Comparison of ENCODE assay signal across 14 mouse cellular contexts in the genomic region with DNA sequence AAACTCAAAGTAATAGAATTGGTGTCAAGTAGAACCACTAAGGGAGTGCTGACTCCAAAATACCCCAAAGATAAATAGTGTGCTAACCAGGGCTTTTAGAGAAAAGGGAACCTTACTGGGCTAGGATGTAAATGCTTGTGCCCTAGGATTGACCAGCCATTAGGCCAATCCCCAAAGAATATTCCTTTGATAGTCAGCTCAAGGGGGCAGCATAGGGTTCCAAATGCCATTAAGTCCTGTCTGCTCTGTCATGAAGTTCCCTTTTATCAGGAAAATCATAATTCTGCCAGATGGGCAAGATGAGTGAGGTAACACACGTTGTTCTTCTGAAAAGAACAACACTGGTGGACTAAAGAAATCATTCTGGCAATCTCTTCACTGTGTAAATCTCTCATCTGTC.
A peak's percentile ranks its signal among the peaks of the same experiment; 100 is the strongest.
DNase-seq lines count a peak whose midpoint lies in the region; ATAC-seq lines count a peak whose summit lies in the region.
"Had no signal": no experiment of that assay in that cellular context is flagged by ENCODE, and none has a peak within 500 bp of the region (broad histone marks: within the 10 kb centered on the region; RNA-seq: fewer than 3 reads in every experiment).

No protein-coding gene starts in this region.

- WGBS in forebrain, embryonic 15.5 days = 40% methylated on average over 1 of the region's 1 CpGs

- H3K27me3 ChIP-seq in forebrain, embryonic 15.5 days = no peaks in the 10 kb centered on the region

- no peak overlapping the region for H3K27ac ChIP-seq in forebrain, embryonic 15.5 days (replicated peaks)
- H3K27ac ChIP-seq: kidney, embryonic 15.5 days had no signal

- intact Hi-C loops in left cerebral cortex, postnatal 25 days (cut with DNase I) = no loop called here

- no peaks in the 10 kb centered on the region for H3K36me3 ChIP-seq in forebrain, embryonic 15.5 days
- H3K36me3 ChIP-seq: kidney, embryonic 15.5 days had no signal

- no peak overlapping the region for H3K9ac ChIP-seq in forebrain, embryonic 15.5 days (replicated peaks)
- H3K9ac ChIP-seq: kidney, embryonic 15.5 days had no signal

- no peaks in the 10 kb centered on the region for H3K4me1 ChIP-seq in forebrain, embryonic 15.5 days
- H3K4me1 ChIP-seq: kidney, embryonic 15.5 days had no signal

- ATAC-seq in cerebellum, adult (ENCODE audit: insufficient number of reproducible peaks, low FRiP score, low TSS enrichment) = 0 out of 2 replicates have a peak, but pooled peaks have one; percentile 68
- no peak for ATAC-seq in forebrain, embryonic 15.5 days (replicated peaks)
- ATAC-seq: activated CD4-positive, CD25-positive, alpha-beta regulatory T cell, adult 4 months had no signal

- no peak for DNase-seq in cerebellum, postnatal 4 days (ENCODE audit: low spot score in 2 of 2)
- peak; percentile 8 for DNase-seq in lung, postnatal 14 days
- DNase-seq in lung, adult 18-20 months = no peak
- peak; percentile 28 to 43 for DNase-seq in cerebellum, postnatal 14 days
- no peak for DNase-seq in natural killer cell, adult 2 months (ENCODE audit: low spot score in 2 of 2)
- DNase-seq in left cerebral cortex, postnatal 25 days (ENCODE audit: low spot score in 2 of 2) = no peak
- DNase-seq: heart, adult 18-20 months; lung, adult 2 months; midbrain, embryonic 14.5 days had no signal

- no peak overlapping the region for H3K4me2 ChIP-seq in forebrain, embryonic 15.5 days (replicated peaks)
- H3K4me2 ChIP-seq: kidney, embryonic 15.5 days had no signal

- H3K9me3 ChIP-seq in forebrain, embryonic 15.5 days = no peaks in the 10 kb centered on the region
- H3K9me3 ChIP-seq: kidney, embryonic 15.5 days had no signal

- no peak overlapping the region for H3K4me3 ChIP-seq in forebrain, embryonic 15.5 days
- H3K4me3 ChIP-seq: kidney, embryonic 15.5 days; myocyte had no signal

Comparison
In these comparisons a context has a peak if more than half of its experiments do, and no peak if none do; other contexts are left out.
1. DNase-seq: peak in lung, postnatal 14 days (single experiment) and cerebellum, postnatal 14 days (2 of 2); none in cerebellum, postnatal 4 days (0 of 2), lung, adult 18-20 months (0 of 2), natural killer cell, adult 2 months (0 of 2) and left cerebral cortex, postnatal 25 days (0 of 2).